Mouse (Mus musculus): Measurements from ENCODE around the gene Uqcr10. TPM values are rescaled to one million over a fixed set of nuclear protein-coding genes. Genes with fewer than 3 reads are reported as not detected.

The Uqcr10 gene
- total RNA-seq (2021) = 100 to 1,000 TPM; 391 to 441 TPM

GRCm38 (mm10) chr11:4704072-4704964 is at the start of gene Uqcr10, which contains the start of gene Zmat5:
Gene Uqcr10 (minus strand): TSS chr11:4704342.
Gene Zmat5 (plus strand): TSS chr11:4704678.
- peak; percentile 87 to 89 for DNase-seq (ENCODE audit: extremely low spot score in 1 of 2, low spot score in 1 of 2)

GRCm38 (mm10) chr11:4752836-4753235 is 48.7 kb upstream of the Uqcr10 start:
- no peak for DNase-seq (ENCODE audit: extremely low spot score in 1 of 2, low spot score in 1 of 2)

- DNase-seq (ENCODE audit: extremely low spot score in 1 of 2, low spot score in 1 of 2) = no peak
Observed at GRCm38 (mm10) chr11:4750263-4750662, 46.1 kb upstream of the Uqcr10 start.

- DNase-seq (ENCODE audit: extremely low spot score in 1 of 2, low spot score in 1 of 2) = no peak
Observed at GRCm38 (mm10) chr11:4747285-4747684, 43.1 kb upstream of the Uqcr10 start.

- DNase-seq (ENCODE audit: extremely low spot score in 1 of 2, low spot score in 1 of 2) = no peak
Observed at GRCm38 (mm10) chr11:4746733-4747132, 42.6 kb upstream of the Uqcr10 start, which contains the start of gene Cabp7. Gene Cabp7 (minus strand): TSS chr11:4746778.

GRCm38 (mm10) chr11:4745969-4746368 is 41.8 kb upstream of the Uqcr10 start:
- DNase-seq (ENCODE audit: extremely low spot score in 1 of 2, low spot score in 1 of 2) = no peak

DNA sequence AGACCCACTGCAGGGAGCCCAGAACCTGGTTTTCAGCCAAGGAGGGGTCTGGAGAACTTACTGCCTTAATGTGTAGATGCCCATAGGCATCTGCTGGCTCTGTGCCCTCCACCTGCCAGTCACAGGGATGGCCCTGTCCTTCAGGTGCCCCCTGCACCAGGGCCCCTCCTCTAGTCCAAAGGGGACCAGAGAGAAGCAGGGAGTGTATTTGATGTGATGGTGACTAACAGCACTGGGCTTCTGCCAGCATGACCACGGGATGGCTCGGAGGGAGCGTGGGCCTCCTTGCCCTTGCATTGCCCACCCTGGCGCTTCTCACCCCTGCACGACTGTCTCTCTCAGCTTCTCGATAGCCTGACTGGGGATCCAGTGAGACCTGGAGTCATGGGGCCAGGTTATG is 40.5 kb upstream of the Uqcr10 start:
- DNase-seq (ENCODE audit: extremely low spot score in 1 of 2, low spot score in 1 of 2) = no peak

GRCm38 (mm10) chr11:4740785-4741184 is 36.6 kb upstream of the Uqcr10 start:
- no peak for DNase-seq (ENCODE audit: extremely low spot score in 1 of 2, low spot score in 1 of 2)

GRCm38 (mm10) chr11:4738719-4739118 is 34.6 kb upstream of the Uqcr10 start:
- DNase-seq (ENCODE audit: extremely low spot score in 1 of 2, low spot score in 1 of 2) = no peak

- no peak for DNase-seq (ENCODE audit: extremely low spot score in 1 of 2, low spot score in 1 of 2)
Observed at GRCm38 (mm10) chr11:4737682-4738081, 33.5 kb upstream of the Uqcr10 start.

GRCm38 (mm10) chr11:4736355-4736754 is 32.2 kb upstream of the Uqcr10 start:
- no peak for DNase-seq (ENCODE audit: extremely low spot score in 1 of 2, low spot score in 1 of 2)

DNA sequence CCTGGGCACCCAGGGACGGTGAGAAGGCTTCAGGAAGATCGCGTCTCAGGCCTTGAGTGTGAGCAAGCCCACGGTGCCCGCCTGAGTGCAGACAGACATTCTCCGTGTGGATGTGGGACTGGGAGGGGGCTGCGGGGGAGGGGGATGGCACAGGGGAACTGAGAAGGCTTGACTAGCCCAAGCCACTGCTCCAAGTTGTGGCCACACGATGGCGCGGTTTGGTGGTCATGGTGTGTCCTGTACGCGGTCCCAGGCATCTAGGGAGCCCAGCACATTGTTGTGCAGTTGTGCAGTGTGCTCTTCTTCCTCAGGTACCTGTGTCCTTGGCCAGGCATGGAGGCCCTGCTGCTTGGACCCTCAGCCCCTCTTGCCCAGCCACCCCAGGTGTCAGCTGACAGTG is 30.0 kb upstream of the Uqcr10 start:
- DNase-seq (ENCODE audit: extremely low spot score in 1 of 2, low spot score in 1 of 2) = no peak

GRCm38 (mm10) chr11:4731781-4732180 is 27.6 kb upstream of the Uqcr10 start:
- no peak for DNase-seq (ENCODE audit: extremely low spot score in 1 of 2, low spot score in 1 of 2)

DNA sequence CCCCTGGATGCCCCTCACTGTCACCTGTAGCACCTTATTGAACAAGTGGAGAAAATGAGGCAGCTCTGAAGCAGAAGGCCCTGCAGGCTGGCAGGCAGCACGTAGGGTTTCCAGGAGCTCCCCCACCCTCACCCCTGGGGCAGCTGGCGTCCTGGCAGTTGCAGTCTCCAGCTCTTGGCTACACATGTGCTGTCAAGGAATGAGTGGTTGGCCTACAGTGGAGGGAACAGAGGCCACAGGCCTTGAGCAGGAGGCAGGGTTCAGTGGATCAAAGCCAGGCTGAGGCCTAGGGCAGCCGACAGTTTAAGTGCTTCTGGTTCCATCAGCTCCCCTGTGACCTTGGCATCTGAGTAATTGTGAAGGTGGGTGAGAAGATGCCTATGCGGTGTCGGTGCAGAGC is 26.8 kb upstream of the Uqcr10 start:
- DNase-seq (ENCODE audit: extremely low spot score in 1 of 2, low spot score in 1 of 2) = no peak

DNA sequence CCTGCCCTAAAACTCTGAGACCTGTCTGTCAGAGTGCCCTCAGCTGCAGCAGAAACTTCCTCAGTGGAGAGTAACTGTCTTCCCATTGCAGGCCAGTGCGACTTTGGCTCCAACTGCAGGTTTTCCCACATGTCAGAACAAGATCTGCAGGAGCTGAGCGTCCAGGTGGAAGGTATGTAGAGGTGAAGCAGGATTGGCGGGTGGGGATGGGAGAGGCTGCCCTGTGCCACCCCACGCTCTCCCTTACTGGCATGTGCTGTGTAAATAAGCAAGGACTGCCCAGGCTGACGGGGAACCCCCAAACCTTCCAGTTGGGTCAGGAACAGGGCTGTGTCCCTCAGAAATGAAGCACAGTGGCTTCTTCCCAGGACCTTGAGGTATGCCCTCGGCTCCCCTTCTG is 26.0 kb upstream of the Uqcr10 start:
- no peak for DNase-seq (ENCODE audit: extremely low spot score in 1 of 2, low spot score in 1 of 2)

DNA sequence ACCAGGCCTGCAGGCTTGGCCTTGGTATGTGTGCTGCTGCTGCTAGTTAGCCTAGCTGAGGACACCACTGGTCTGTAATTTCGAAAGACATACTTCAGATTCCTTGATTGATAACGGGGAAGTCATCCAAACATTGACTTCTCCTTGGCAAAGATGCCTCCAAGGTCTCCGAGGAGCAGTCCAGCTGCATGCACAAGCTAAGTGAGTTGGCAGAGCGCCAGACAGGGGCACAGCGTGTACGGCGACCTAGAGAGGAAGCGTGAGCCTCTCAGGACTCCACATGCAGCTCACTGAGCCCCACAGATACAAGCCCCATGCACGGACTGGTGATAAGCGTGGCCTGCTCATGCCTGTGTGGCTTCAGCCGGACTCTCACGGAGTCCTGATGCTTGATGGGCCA is 25.5 kb upstream of the Uqcr10 start:
- no peak for DNase-seq (ENCODE audit: extremely low spot score in 1 of 2, low spot score in 1 of 2)

GRCm38 (mm10) chr11:4721728-4722127 is 17.6 kb upstream of the Uqcr10 start:
- no peak for DNase-seq (ENCODE audit: extremely low spot score in 1 of 2, low spot score in 1 of 2)

DNA sequence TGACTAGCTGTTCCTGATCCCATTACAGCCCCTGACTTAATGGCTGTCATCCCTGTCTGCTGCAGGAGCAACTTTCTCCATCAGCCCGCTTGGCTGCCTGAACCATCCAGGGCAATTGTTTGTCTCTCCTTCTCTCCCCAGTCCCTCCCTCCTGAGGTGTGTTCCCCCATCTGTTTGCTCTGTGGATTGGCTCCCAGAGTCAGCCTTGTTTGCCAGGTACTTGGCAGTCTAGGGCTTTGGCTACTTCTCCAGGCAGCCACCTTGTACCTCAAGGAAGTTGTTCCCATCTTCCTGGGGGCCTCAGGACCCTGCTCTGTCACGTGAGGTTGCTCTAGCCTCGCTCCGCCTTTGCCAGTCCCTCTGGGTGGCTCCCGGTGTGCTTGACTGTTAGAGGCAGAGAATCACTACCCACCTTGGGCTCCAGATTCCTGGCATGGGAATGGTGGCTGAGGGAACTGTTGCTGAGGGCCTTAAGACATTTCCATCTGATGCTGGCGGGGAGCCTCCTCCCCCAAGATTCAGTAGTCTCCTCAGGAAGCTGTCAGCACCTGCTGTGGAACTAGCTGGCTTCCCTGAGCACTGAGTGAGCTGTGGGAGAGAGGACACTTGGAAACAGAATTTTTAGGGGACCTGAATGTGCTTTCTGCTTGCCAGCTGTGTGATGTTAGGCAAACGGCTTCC is 16.9 kb upstream of the Uqcr10 start:
- DNase-seq (ENCODE audit: extremely low spot score in 1 of 2, low spot score in 1 of 2) = no peak

DNA sequence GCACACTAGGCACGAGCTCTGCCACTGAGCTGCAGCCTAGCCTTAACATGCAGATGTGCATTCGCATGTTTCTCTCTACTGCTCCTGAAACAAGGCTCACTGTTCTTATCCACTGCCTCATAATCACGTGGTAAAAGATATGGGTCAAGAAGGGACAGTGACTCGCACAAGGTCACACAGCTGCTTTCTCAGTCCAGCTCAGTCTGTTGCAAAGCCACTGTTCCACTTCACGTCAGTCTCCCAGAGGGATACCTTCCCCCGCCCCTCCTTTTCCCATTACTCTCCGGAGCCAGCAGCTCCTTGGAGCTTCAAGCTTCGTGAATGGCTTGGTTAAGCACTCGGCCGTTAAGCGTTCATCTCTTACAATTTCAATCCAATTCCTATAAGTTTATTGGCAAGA is 16.3 kb upstream of the Uqcr10 start:
- no peak for DNase-seq (ENCODE audit: extremely low spot score in 1 of 2, low spot score in 1 of 2)

DNA sequence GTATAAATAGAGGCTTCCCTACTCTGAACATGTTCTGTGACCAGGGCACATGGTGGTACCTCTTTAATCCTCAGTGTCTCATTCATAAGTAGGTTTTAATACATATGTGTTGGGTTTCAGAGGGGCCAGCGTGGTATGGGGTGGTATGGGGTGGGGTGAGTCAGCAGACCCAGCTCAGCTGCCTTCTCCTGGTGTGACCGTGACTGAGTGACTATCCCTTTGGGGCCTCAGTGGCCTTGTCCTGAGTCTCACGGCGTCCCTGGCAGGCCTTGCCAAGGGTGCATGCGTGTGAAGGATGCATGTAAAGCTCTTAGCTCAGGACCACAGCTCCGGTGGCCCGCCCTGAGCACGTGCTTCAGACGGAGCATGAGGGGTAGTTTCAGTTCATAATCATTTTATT is 15.8 kb upstream of the Uqcr10 start:
- no peak for DNase-seq (ENCODE audit: extremely low spot score in 1 of 2, low spot score in 1 of 2)

- no peak for DNase-seq (ENCODE audit: extremely low spot score in 1 of 2, low spot score in 1 of 2)
Observed at GRCm38 (mm10) chr11:4718548-4718947, 14.4 kb upstream of the Uqcr10 start.

Data from layer of hippocampus, postnatal 25 days (tissue).